Mouse (Mus musculus) liver, embryonic 14.5 days (tissue): ENCODE measurements around the gene Setmar. TPM values are rescaled to one million over a fixed set of nuclear protein-coding genes. Genes with fewer than 3 reads are reported as not detected.
A peak's percentile ranks its signal among the peaks of the same experiment; 100 is the strongest.

ENCODE experiments used
- ATAC-seq: fragments of 200-750 bp; cut with Nextera tagmentation; 2 replicates; pipeline ENCODE4 v1.8.0; 2017; ENCODE audit warnings: moderate number of reproducible peaks, mild to moderate bottlenecking, moderate library complexity; ENCODE audit not compliant: insufficient read depth
- DNase-seq, 3 experiments: peaks; one replicate each; pipeline ENCODE4 v3.0.0-alpha.2; 2012 to 2013; ENCODE audit warnings: low read depth in 3 of 3, low spot score in 3 of 3
- H3K27ac ChIP-seq: fragments of 300-500 bp; sonication (generic); 2 replicates; pipeline ENCODE4 v1.5.1; 2014; ENCODE audit warnings: moderate library complexity, mild to moderate bottlenecking, control low read depth, inconsistent platforms
- H3K27me3 ChIP-seq: fragments of 300-500 bp; sonication (generic); 2 replicates; pipeline ENCODE4 v1.6.1; 2014; ENCODE audit warnings: mild to moderate bottlenecking, low read length, moderate library complexity; ENCODE audit not compliant: control insufficient read depth, insufficient read depth
- H3K36me3 ChIP-seq: fragments of 300-500 bp; sonication (generic); replicated peaks from 2 replicates; pipeline ENCODE4 v1.6.1; 2014; ENCODE audit warnings: low read depth; ENCODE audit not compliant: control insufficient read depth, insufficient read depth
- H3K4me1 ChIP-seq, 2 experiments: fragments of 200-500 bp in 1 of 2; fragments of 300-500 bp in 1 of 2; sonication (generic) in 1 of 2; replicated peaks; 2 replicates each; pipeline ENCODE4 v1.6.1; 2012 to 2014; ENCODE audit warnings: antibody characterized with exemption in 1 of 2, inconsistent platforms in 1 of 2, low read length in 1 of 2; ENCODE audit not compliant: control insufficient read depth in 2 of 2, insufficient read depth in 2 of 2
- H3K4me2 ChIP-seq: fragments of 300-500 bp; sonication (generic); 2 replicates; pipeline ENCODE4 v1.6.1; 2014; ENCODE audit warnings: low read depth, mild to moderate bottlenecking, control low read depth, moderate library complexity
- H3K4me3 ChIP-seq, 2 experiments: fragments of 200-500 bp in 1 of 2; fragments of 300-500 bp in 1 of 2; sonication (generic) in 1 of 2; 2 replicates each; pipeline ENCODE4 v1.5.1; 2012 to 2014; ENCODE audit warnings: low read depth in 2 of 2, low read length in 2 of 2, mild to moderate bottlenecking in 2 of 2, control low read depth in 1 of 2, inconsistent platforms in 1 of 2, moderate library complexity in 1 of 2; ENCODE audit not compliant: insufficient read depth in 1 of 2
- H3K9ac ChIP-seq: fragments of 300-500 bp; sonication (generic); replicated peaks from 2 replicates; pipeline ENCODE4 v1.6.1; 2014; ENCODE audit warnings: mild to moderate bottlenecking, control low read depth, moderate library complexity
- H3K9me3 ChIP-seq: fragments of 300-500 bp; sonication (generic); 2 replicates; pipeline ENCODE4 v1.6.1; 2016; ENCODE audit warnings: low read length, mixed read lengths; ENCODE audit not compliant: control insufficient read depth
- CTCF ChIP-seq: IDR thresholded peaks from 2 replicates; pipeline ENCODE4 v1.5.1; 2016; ENCODE audit warnings: antibody characterized with exemption, low read depth, control low read depth
- EP300 ChIP-seq: IDR thresholded peaks from 2 replicates; pipeline ENCODE4 v1.6.1; 2016; ENCODE audit warnings: antibody characterized with exemption, low read depth
- WGBS: fragments of 180-500 bp; shearing (Covaris S2); extraction: QIAGEN DNeasy Blood & Tissue Kit; methylation state at CpG from one replicate; pipeline ENCODE4 v1.1.7; 2014; ENCODE audit not compliant: insufficient replicate concordance; 5-methylcytosine and 5-hydroxymethylcytosine counted together
- polyA plus RNA-seq, 2 experiments: library from polyadenylated mRNA; depleted of rRNA in 1 of 2; stranded (reverse) in 1 of 2; unstranded in 1 of 2; fragments of >200 nt; fragmentation: Nextera tagmentation in 1 of 2; extraction: Ambion mirVana in 1 of 2; gene quantifications; 2 replicates each; pipeline versions ENCODE4 v1.2.1 to v1.2.3; 2012 to 2014

The Setmar gene
- polyA plus RNA-seq, 2 experiments, result 1.4 to 1.5 TPM

DNA sequence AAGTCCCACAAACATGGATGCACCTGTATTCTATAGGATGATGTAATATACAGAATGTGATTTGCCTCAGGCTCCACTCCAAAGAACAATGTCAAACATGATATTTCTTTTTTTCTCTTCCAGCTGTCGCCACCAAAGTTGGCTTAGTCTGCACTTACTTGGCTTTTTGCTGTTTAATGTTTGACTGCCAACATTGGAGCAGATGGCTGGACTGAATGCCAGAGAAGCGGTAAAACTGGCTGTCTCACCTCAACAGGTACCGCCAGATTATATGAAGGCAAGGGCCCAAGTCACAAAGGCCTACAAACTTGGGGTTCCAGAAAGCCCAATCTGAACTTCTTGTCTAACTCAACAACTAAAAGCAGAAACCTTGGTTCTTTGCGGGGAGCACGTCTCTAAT lies 6.8 kb upstream of the Setmar start:
- DNase-seq (no peak), ATAC-seq (no peak)
- no peaks in the 10 kb centered on the region for H3K4me1 ChIP-seq
- 71% methylated on average over 5 of the region's 5 CpGs for WGBS
- TF ChIP-seq CTCF (no peak), EP300 (no peak)
- H3K27me3 ChIP-seq, result no peaks in the 10 kb centered on the region
- H3K36me3 ChIP-seq, result no peaks in the 10 kb centered on the region
- no peak overlapping the region for H3K9ac ChIP-seq
- H3K4me2 ChIP-seq, result no peak overlapping the region
- no peaks in the 10 kb centered on the region for H3K9me3 ChIP-seq
- H3K4me3 ChIP-seq, result no peak overlapping the region
- H3K27ac ChIP-seq, result no peak overlapping the region

DNA sequence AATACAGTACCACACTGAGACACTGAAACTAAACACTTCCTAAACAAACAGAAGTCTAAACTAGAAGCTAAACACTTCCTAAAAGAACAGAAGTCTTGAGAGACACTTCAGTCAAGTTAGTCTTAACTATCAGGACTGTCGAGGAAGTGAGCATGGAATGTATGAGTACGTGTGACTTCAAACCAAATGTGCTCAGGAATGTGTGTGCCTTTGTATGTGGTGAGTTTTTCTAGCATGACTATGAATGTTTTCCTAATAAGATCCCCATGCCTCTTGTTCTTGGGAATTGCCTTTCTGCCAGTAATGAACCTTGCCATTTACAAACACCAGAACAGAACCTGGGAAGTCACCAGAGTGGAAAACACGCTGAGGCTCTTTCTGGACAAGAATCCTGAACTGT lies 3.7 kb upstream of the Setmar start:
- H3K27me3 ChIP-seq, result no peaks in the 10 kb centered on the region
- no peaks in the 10 kb centered on the region for H3K36me3 ChIP-seq
- peaks cover 0 to 3% of the 10 kb centered on the region in 2 experiments; a peak in 1 of 4 replicates for H3K4me1 ChIP-seq
- ATAC-seq (no peak), DNase-seq (no peak)
- no peaks in the 10 kb centered on the region for H3K9me3 ChIP-seq
- no peak overlapping the region for H3K4me3 ChIP-seq
- no peak overlapping the region for H3K9ac ChIP-seq
- H3K27ac ChIP-seq, result no peak overlapping the region
- WGBS, result 51% methylated on average over 3 of the region's 3 CpGs
- H3K4me2 ChIP-seq, result no peak overlapping the region
- TF ChIP-seq CTCF (no peak), EP300 (no peak)

DNA sequence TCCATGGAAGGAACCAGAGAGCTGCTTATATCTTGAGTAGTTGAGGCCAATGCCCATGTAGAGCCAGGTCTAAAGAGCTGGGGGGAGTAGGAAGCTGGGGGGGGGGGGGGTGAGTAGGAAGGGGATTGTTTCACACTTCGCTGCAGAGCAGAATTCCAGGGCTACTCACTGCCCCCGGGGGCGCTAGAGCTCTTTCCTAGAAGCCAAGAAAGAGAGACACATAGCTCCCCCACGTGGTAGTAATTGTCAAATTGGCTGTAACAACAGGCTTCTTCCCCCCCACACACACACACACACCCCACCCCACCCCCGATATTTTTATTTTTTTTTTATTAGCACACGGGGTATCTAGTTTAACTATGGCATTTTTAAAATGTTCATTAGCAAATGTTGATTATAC lies 738 bp downstream of the Setmar start:
- ATAC-seq (peak; percentile 47), DNase-seq (peak; percentile 61 to 67 (median 65))
- Histone ChIP-seq H3K4me1 (peaks cover 0 to 3% of the 10 kb centered on the region in 2 experiments; a peak in 1 of 4 replicates), H3K27ac (no peak overlapping the region), H3K9ac (no peak overlapping the region), H3K4me2 (peak overlapping the region; percentile 69), H3K36me3 (no peaks in the 10 kb centered on the region), H3K4me3 (peak overlapping the region; percentile 59 to 71), H3K9me3 (no peaks in the 10 kb centered on the region), H3K27me3 (no peaks in the 10 kb centered on the region)
- 5% methylated on average over 6 of the region's 6 CpGs for WGBS
- TF ChIP-seq CTCF (peak; percentile 49; the same call in 1 of the 2 replicates), EP300 (no peak)

DNA sequence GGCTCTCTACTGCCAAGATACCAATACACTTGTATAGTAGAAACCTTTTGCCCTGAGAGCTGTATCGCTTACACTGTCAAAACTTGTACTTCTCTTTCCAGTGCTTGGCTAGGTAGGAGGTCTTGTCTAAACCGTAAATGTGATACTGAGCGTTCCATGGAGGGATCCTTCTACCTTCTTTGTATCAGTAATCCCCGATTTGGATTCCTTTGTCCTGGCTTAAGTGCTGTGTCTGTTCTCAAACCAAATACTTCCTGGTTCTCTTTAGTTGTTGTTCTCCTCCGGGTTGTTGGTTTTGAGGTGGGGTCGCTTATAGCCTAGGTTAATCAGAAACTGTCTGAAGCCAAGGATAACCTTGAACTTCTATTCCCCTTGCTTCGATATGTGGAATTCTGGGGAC lies 6.1 kb downstream of the Setmar start:
- ATAC-seq, result no peak
- H3K9me3 ChIP-seq, result no peaks in the 10 kb centered on the region
- DNase-seq, result no peak
- TF ChIP-seq CTCF, result no peak
- TF ChIP-seq EP300, result no peak
- H3K27me3 ChIP-seq, result no peaks in the 10 kb centered on the region
- no peaks in the 10 kb centered on the region for H3K36me3 ChIP-seq
- H3K4me3 ChIP-seq, result no peak overlapping the region
- no peak overlapping the region for H3K27ac ChIP-seq
- H3K4me2 ChIP-seq, result no peak overlapping the region
- WGBS, result 70% methylated on average over 7 of the region's 7 CpGs
- H3K9ac ChIP-seq, result no peak overlapping the region
- H3K4me1 ChIP-seq, result peaks cover 0 to 2% of the 10 kb centered on the region in 2 experiments; a peak in 1 of 4 replicates

DNA sequence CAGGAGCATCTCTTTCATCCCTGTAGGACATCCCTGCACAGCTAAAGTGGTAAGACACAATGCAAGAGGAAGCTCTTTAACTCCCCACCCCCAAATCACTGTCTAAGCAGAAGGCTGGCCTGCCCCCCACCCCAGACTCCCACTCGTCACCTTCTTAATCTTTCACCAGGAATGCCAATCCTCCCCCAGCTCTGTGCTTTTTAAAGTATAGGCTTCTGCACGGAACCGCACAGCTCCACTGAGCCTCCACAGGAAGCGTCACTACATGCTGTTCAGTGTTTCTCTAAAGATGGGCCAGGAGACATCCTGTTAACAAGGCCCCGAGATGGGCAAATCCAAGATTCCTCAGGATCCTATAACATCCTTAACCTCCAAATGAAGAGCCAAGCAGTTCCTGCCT lies 8.2 kb downstream of the Setmar start:
- H3K4me3 ChIP-seq, result no peak overlapping the region
- WGBS, result 74% methylated on average over 5 of the region's 5 CpGs
- no peaks in the 10 kb centered on the region for H3K36me3 ChIP-seq

More for the DNA sequence above, 8.2 kb downstream of the Setmar start:
- H3K27ac ChIP-seq, result no peak overlapping the region
- ATAC-seq (no peak), DNase-seq (no peak)
- H3K27me3 ChIP-seq, result no peaks in the 10 kb centered on the region
- H3K4me2 ChIP-seq, result no peak overlapping the region
- H3K4me1 ChIP-seq, result no peaks in the 10 kb centered on the region
- H3K9me3 ChIP-seq, result no peaks in the 10 kb centered on the region
- H3K9ac ChIP-seq, result no peak overlapping the region
- TF ChIP-seq CTCF, result no peak
- TF ChIP-seq EP300, result no peak
